Comparison of ENCODE assay signal across 9 mouse cellular contexts in the genomic region with DNA sequence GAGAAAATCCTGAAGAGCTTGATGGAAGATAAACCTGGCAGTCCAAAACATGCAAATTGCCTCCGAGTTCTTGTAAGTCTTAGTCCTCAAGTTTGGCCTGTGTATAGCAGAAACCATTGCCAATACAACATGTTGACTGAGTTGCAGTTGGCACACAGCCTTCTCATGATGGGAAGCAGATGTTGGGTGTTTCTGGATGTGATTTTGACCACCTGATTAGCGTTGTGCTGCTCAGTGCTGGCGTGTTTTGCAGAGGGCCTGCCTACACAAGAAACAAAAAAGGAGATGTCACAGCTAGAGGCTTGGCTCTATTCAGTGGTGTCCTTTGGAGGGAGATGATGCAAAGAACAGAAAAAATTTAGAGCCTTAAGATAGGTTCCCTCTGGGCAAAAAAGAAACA.
A peak's percentile ranks its signal among the peaks of the same experiment; 100 is the strongest.
DNase-seq lines count a peak whose midpoint lies in the region; ATAC-seq and TF ChIP-seq lines count a peak whose summit lies in the region.
"Had no signal": no experiment of that assay in that cellular context is flagged by ENCODE, and none has a peak within 500 bp of the region (broad histone marks: within the 10 kb centered on the region; RNA-seq: fewer than 3 reads in every experiment).

No protein-coding gene starts in this region.

- H3K27me3 ChIP-seq in limb, embryonic 14.5 days (ENCODE audit: control insufficient read depth, insufficient read depth, low read length), result no peaks in the 10 kb centered on the region
- no peaks in the 10 kb centered on the region for H3K27me3 ChIP-seq in intestine, embryonic 15.5 days (replicated peaks)

- H3K27ac ChIP-seq in limb, embryonic 14.5 days (replicated peaks; ENCODE audit: low read depth, low read length), result no peak overlapping the region
- no peak overlapping the region for H3K27ac ChIP-seq in intestine, embryonic 15.5 days

- WGBS in limb, embryonic 14.5 days, result 23% methylated on average over 3 of the region's 3 CpGs
- 54% methylated on average over 3 of the region's 3 CpGs for WGBS in intestine, embryonic 15.5 days

- no peak for TF ChIP-seq POLR2A in limb, embryonic 14.5 days (IDR thresholded peaks at IDR 0.05; ENCODE audit: borderline replicate concordance, extremely low read depth, insufficient read depth, insufficient read length)

- no peak overlapping the region for H3K4me2 ChIP-seq in limb, embryonic 14.5 days (replicated peaks; ENCODE audit: low read depth, low read length, severe bottlenecking)
- H3K4me2 ChIP-seq in intestine, embryonic 15.5 days (replicated peaks), result no peak overlapping the region

- no peaks in the 10 kb centered on the region for H3K36me3 ChIP-seq in limb, embryonic 14.5 days (ENCODE audit: control insufficient read depth, insufficient read depth, low read length)
- H3K36me3 ChIP-seq in intestine, embryonic 15.5 days, result no peaks in the 10 kb centered on the region

- no peak overlapping the region for H3K9ac ChIP-seq in limb, embryonic 14.5 days (ENCODE audit: low read depth, low read length, severe bottlenecking)
- H3K9ac ChIP-seq in intestine, embryonic 15.5 days, result no peak overlapping the region

- no peak overlapping the region for H3K4me3 ChIP-seq in limb, embryonic 14.5 days (replicated peaks; ENCODE audit: low read length)
- H3K4me3 ChIP-seq in intestine, embryonic 15.5 days (replicated peaks), result no peak overlapping the region

- H3K9me3 ChIP-seq in limb, embryonic 14.5 days (ENCODE audit: control insufficient read depth, low read length), result no peaks in the 10 kb centered on the region
- no peaks in the 10 kb centered on the region for H3K9me3 ChIP-seq in intestine, embryonic 15.5 days

- H3K4me1 ChIP-seq in limb, embryonic 14.5 days (ENCODE audit: control insufficient read depth, insufficient read depth, low read length), result no peaks in the 10 kb centered on the region
- no peaks in the 10 kb centered on the region for H3K4me1 ChIP-seq in intestine, embryonic 15.5 days (replicated peaks)

- ATAC-seq in limb, embryonic 14.5 days (ENCODE audit: low FRiP score, low read depth), result peak; percentile 57; the same call in 1 of the 2 replicates
- ATAC-seq in intestine, embryonic 15.5 days, result no peak
- no peak for ATAC-seq in activated CD4-positive, CD25-positive, alpha-beta regulatory T cell, adult 4 months

- peak; percentile 3 to 8 for DNase-seq in frontal cortex, postnatal 36 days (ENCODE audit: low spot score in 2 of 2)
- no peak for DNase-seq in frontal cortex, postnatal 10 days (ENCODE audit: low spot score in 2 of 2)
- peak; percentile 32 for DNase-seq in brain, adult 2 months (ENCODE audit: low read depth, low spot score)
- peak; percentile 23 to 56 for DNase-seq in gastrocnemius, postnatal 4 days (ENCODE audit: low spot score in 2 of 2)
- DNase-seq in limb, embryonic 14.5 days (ENCODE audit: low spot score), result peak; percentile 78
- DNase-seq in adrenal gland, adult 8-10 months, result no peak
- DNase-seq: cerebellum, adult 18-20 months had no signal

Comparison
In these comparisons a context has a peak if more than half of its experiments do, and no peak if none do; other contexts are left out.
1. DNase-seq: peak in frontal cortex, postnatal 36 days (2 of 2), brain, adult 2 months (single experiment), gastrocnemius, postnatal 4 days (2 of 2) and limb, embryonic 14.5 days (single experiment); none in frontal cortex, postnatal 10 days (0 of 2) and adrenal gland, adult 8-10 months (single experiment).